Mouse (Mus musculus): ENCODE measurements around the gene Rimkla.

- TF ChIP-seq CTCF (IDR thresholded peaks at IDR 0.05 in 2 of 3, conservative IDR thresholded peaks at IDR 0.05 in 1 of 3; ENCODE audit: control insufficient read depth in 1 of 3, insufficient read depth in 1 of 3, low read depth in 2 of 3, low read length in 3 of 3, poor library complexity in 1 of 3, severe bottlenecking in 1 of 3) (no peak), KAT2A (conservative IDR thresholded peaks at IDR 0.05; ENCODE audit: low read depth, low read length) (no peak), MAFK (IDR thresholded peaks at IDR 0.05; ENCODE audit: borderline replicate concordance, low read depth, low read length) (no peak), GATA1 (IDR thresholded peaks at IDR 0.05; ENCODE audit: low read depth, low read length) (no peak), E2F4 (IDR thresholded peaks at IDR 0.05; ENCODE audit: borderline replicate concordance, low read depth, low read length) (no peak), MAX (IDR thresholded peaks at IDR 0.05; ENCODE audit: low read length) (no peak), MAZ (IDR thresholded peaks at IDR 0.05; ENCODE audit: low read depth, low read length) (no peak), SIN3A (IDR thresholded peaks at IDR 0.05; ENCODE audit: low read length) (no peak), NELFE (IDR thresholded peaks at IDR 0.05; ENCODE audit: low read depth, low read length) (no peak), USF2 (IDR thresholded peaks at IDR 0.05; ENCODE audit: borderline replicate concordance in 1 of 2, insufficient read depth in 1 of 2, low read depth in 1 of 2, low read length in 2 of 2) (no peak)
These were observed 54.5 kb downstream of the Rimkla start for GRCm38 (mm10) chr4:119437936-119438335.

Data from MEL (cell line).